Mouse (Mus musculus) thymus, postnatal 10 days (tissue): ENCODE measurements around the gene Slc15a3.

ENCODE experiments used
- DNase-seq, 2 experiments: peaks; one replicate each; pipeline ENCODE4 v3.0.0; 2021; ENCODE audit warnings: low spot score in 2 of 2

The Slc15a3 gene

DNA sequence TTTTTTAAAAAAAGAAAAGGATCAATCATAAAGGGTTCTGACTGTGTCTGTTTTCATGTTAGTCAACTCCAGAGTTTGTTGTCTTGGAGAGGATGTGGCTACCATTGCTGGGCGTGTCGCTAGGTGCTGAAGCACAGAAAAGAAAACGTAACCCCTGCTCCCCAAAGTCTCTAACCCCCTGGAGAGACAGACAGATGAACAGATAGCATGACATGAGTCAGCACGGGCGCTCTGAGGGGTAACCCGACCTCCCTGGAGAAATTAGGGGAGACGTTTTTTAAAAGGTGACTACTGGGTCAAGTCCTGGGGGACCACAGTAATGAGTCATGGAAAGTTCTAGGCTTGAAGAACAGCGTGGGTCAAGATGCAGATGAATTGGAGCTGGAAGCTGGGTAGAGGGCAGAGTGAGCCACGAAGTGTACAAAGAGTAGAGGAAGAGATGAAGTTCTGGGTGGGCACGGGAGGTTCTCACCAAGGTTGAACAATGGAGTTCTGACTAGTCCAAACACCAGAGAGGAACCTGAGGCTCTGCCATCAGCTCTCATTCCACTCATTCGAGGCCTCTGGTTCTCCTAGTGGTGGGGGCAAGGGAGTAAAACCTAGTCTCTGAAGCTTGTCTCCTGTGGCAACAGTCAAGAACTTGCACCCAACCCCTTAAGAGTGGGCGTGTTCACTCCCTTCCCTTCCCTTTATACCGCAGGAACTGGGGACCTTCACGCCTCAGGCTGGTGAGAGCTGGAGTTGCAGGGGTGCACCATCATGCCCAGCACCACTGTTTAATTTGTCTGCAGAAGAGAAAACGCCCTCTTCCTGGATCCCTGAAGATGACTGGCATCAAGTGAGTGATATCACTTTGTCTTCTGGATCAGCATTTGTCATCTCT, at the start of gene Slc15a3:
TSS of gene Slc15a3 (plus strand) at position 718 of the 883 bp plus-strand sequence.
- no peak for DNase-seq

DNA sequence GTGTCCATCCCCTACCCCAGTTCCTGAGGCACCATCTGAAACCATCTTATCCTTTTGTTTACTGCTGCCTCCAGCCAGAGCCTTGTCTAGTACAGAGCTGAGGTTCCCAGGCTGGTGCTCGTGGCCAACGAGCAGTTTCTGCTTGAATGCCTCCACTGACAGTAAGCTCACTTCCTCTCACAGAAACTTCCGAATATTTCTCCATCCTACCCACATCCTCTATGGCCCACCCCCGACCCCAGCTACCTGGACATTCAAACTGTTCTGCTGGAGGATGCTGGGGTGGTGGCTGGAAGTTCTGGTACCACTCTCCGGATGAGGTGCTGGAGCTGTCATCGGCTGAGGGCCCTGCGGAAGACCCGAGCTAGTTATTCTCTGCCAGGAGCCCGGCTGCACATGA, 49.2 kb upstream of the Slc15a3 start:
- no peak for DNase-seq

DNA sequence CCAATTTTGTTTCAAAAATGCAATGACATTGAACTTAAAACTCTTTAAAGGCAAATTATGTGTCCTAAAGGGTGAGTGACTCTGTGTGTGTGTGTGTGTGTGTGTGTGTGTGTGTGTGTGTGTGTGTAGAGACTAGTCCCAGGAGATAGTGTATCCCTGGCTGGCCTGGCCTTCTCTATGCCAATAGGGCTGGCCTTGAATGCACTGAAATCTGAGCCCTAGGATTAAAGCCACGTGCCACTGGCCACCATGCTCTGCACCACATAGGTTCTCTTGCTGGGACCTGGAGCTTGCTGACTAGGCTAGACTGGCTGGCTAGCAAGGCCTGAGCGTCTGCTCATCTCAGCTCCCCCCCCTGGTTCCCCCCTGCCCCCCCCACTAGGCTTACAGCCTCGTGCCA, 46.5 kb upstream of the Slc15a3 start:
- no peak for DNase-seq

DNA sequence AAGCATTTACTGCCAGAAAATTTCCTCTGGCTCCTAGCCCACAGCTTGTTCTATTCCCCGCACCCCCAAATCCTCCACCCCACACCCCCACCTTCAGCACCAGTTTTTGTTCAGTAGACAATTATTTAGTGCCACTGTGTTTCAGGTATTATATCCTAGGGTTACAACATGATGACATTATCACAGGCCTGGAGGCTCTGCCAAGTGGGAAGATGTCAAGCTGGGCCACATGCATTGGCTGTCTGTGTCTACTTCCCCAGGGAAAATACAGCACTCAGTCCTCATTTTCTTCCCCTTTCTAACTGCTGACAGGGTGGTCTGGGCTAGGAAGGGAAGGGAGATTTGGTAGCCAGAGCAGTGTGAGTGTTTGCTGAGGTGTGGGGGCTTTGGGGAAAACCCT, 44.6 kb upstream of the Slc15a3 start:
- DNase-seq, result no peak

DNA sequence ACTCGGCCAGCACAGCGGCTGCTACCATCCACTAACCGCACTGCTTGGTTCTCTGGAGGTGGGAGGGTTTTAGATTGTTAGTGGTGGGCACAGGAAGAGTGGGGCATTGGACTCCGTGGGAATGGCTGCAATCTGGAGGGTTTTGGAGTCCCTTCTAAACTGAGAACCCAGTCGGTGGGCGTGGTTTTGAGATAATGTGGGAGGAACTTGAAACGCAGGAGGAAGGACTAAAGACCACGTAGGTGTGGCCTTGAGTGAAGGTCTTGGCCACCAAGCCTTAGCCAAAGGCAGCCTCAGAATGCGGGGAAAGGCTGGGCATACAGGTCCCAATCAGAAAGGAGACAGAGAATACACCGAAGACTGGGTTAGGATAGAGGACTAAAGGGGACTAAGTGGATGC, 41.0 kb upstream of the Slc15a3 start:
- no peak for DNase-seq

DNA sequence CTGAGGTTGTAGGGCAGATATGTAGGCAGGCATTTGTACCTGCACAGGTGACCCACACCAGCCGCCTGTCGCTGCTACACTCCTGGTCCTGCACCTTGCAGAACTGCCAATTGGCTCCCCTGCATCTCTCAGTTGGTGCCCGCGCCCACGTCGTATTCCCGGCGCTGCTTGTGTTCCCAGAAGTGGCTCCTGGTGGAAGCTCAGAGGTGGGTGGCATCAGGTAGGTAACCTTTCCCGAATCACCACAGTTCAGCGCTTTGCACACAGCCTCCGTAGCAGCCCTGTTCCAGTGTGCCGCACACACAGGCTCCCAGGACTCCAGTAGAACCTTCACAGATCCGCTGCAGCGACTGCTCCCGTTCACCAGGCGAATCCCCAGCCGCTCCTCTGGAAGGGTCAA, 40.4 kb upstream of the Slc15a3 start:
- no peak for DNase-seq

DNA sequence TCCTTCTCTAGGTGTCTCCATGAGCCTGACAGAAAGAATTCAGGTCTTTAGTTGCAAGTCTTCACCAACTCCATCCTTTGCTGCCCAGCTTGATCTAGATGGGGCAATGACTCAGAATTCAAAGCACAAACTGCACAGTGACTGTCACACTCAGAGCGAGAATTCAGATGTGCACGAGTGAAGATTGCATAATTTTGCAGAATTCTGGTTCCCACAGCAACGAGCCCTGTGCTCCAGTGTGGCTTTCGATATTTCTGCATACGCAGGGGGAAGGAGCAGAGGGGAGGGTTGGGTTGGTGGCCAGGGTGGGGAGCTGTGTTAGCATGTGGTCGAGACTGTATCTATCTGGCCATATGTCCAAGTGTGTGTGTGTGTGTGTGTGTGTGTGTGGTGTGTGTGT, 38.5 kb upstream of the Slc15a3 start:
- no peak for DNase-seq

DNA sequence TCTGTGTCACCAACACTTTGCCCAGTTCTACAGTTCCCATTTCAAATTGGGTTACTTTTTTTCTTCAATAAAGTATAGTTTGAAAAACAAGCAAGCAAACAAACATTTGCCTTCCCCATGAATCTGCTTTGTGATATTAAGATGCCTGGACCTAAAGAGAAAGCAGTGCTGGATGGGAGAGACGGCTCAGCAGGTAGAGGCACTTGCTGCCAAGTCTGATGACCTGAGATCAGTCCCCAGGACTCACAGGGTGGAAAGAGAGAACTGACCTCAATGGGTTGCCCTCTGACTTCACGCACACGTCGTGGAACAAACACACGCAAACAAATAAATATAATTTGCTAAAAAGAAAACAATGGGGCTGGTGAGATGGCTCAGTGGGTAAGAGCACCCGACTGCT, 37.6 kb upstream of the Slc15a3 start:
- DNase-seq, result no peak

DNA sequence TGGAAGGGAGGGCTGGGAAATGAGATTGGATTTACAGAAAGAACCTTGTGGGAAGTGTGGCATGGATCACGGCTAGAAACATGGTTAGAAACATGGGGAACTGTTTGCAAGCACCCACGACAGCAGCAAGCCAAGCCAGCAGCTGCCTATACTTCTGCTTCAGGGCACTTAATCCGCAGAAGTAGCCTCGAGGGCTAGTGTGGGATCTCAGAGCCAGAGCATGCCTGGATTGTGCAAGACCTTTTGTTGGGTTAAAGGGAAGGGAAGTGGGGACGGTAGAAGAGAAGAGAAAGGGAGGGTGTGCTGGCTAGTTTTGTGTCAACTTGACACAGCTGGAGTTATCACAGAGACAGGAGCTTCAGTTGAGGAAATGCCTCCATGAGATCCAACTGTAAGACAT, 35.8 kb upstream of the Slc15a3 start:
- DNase-seq, result no peak

DNA sequence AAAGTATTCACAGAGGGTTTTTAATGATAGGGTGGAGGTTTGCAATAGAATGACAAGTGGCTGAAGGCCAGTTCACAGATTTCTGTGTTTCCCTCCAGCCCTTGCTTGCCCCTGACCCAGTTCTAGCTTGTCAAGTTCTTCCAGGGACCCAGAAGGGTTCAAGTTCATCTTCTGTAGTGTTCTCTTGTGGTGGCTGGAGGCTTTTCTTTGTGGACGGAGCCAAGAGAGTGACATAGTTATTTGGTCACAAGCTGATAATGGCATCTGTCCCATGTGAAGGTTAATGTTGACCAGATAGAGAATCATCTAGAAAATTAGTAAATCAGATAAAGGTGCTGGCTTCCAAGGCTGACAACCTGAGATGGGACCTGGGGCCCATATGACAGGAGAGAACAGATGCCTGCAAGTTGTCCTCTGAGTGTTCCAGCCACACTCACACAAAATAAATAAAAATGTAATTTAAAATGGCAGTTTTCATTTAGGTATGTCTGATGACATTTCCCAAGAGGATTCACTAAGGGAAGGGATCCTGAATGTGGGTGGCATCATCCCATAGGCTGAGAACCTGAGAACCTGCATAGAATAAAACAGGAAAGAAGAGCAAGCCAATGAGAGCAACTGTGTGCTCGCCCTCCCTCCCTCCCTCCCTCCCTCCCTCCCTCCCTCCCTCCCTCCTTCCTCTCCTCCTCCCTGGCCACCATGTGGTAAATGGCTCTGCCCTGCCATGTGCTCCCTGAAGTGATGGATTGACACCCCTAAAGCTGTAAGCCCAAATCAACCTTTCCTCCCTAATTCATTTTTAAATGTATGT, 34.5 kb upstream of the Slc15a3 start:
- DNase-seq, result no peak

DNA sequence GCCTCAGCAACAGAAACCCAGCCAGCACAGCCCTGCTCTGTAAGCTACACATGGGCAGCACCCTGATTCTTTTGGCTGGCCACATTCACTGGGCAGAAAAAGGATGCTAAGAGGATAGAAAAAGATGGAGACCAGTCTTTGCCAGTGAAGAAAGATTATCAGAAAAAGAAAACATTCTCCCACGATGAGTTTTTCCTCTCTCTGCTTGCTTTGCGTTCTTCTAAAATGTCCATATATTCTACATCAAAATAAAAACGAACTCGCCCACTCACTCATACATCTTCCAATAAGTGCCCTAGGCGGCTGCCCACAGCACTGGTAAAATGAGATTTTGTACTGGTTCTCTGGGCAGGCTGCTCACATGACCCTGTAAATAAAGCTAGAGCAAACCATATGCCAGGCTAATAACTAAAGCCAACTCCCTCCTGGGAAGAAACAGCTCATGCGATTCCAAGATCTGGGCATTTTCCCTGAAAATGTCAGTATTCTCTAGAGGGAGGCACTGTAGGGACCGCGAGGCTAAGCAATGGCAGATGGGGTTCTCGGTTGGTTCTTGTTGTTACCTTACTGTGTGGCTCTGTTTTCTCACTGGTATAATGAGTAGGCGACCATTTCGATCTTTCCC, 33.8 kb upstream of the Slc15a3 start:
- DNase-seq, result no peak

DNA sequence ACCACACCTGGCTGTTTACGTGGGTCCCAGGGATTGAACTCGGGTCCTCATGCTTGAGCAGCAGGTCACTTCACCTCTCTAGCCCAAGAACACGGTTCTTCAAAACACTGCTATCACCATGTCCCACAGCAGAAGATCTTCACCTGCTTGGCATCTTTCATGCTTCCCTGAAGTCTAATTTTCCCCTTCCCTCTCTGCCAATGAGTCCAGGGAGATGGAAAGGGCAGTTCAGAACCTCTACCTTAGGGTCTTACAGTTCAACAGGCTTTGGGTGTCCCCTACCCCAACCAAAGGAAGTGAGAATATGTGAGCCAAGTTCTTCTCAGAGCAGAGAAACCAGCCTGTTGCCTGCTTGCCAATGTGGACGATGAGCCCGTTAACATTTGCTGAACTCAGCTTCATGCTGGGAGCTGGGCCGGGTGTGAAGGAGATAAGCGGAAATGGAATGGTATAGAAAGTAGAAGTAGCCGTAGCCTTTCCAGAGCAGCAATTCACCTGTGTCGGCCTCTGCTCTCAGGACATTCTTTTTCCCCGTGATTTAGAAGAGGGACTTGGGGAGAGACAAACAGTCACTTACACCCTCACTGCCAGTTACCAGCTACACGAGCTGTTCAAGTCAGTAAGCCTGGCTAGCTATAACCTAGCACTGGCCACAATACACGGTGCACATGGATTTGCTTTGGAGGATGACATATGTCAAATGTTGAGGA, 30.8 kb upstream of the Slc15a3 start:
- no peak for DNase-seq

DNA sequence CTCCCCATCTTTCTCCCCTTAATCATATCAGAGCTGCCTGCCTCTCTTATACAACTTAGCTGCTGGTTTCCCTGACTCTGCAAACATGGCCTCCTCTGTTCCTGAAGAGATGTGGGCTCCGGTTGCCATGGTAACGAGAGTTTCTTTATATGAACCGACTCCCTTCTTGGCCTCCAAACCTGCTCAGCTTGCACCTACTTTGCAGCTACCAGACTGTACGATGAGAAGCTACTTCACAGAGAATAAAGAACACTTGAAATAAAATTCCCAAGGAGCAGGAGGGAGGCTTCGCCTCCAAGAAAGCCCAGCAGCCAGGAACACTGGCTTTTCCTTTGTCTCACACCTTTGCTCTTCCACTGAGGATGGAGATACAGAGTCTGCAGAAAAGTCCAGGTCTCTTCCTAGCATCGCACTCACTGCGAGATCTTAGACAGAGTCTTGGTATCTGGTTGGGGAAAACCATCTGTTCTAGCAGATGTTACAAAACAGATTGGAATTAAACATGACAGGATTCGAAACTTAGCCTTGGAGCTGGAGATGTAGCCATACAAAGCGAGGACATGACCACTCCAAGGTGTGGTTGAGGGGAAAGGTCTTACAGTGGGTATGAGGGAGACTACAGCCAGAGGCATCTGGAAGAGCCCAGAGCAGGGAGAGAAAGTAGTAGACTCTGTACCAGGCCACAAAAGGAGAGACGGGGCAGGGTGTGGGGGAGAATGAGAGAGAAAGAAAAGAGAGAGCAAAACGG, 29.9 kb upstream of the Slc15a3 start:
- no peak for DNase-seq

DNA sequence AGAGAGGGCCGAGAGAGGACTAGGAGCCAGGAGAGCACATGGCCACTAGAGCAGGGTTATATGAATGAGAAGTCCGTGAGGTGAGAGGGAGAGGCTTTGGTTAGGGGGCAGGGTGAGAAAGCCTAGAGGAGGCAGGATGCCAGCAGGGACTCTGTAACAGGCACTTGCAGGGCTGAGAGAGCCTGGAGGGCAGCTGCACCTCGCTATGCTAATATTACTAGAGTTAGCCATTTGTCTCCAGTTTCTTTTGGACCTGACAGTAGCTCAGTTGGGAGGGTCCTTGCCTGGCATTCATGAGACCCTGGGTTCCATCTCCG, 29.4 kb upstream of the Slc15a3 start:
- no peak for DNase-seq

DNA sequence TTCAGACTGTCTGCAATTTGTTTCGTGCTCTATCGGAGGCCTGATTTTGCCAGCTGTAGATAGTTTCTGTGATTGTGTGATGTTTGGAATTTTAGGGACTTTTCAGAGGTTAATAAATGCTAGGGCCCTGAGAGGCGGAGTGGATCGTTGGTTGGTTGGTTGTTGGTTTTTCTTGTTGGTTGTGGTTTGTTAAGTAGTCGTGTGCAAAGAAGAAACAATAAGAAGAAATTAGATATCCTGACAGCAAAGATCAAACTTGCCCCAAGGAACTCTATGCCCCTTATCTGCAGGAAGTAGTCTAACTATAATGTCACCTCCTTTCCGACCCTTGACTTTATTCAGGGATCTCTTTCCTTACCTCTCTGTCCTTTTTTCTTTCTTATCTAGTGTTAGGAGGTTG, 28.1 kb upstream of the Slc15a3 start:
- no peak for DNase-seq

DNA sequence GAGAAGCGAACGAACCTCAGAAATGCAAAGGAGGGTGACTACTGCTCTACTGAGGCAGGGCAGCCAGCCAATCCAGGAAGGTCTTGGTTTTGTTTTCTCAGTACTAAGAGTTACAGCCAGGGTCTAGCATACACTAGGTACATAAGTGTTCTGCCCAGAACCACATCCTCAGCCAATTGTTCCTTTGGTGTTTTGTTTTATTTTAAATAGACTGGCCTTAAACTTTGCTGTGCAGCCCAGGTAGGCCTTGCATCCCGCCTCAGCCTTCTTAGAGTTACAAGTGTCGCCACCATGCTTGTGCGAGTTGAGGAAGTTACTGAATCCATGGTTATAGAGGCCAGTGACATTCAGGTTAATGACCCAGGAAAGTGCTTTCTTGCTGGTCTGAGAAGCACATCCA, 26.5 kb upstream of the Slc15a3 start:
- DNase-seq, result no peak

DNA sequence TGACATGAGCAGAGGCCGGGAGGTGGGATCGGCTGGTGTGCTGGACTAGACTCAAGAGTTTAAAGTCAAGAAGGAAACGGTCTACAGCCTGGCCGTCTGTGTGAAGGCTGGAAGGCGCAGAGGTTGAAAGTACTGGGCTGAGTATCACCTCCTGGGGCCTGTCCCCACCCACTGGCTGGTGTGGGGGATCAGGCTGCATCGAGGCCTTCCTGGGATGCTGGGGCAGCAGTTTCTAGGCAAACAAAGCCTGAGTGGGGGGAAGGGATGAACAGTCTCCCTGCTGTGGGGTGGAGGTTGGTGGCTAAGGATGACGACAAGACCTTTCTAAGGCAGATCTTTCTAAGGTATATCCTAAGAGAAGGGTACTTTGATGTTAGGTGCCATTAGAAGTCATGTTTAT, 25.6 kb upstream of the Slc15a3 start:
- DNase-seq, result no peak

DNA sequence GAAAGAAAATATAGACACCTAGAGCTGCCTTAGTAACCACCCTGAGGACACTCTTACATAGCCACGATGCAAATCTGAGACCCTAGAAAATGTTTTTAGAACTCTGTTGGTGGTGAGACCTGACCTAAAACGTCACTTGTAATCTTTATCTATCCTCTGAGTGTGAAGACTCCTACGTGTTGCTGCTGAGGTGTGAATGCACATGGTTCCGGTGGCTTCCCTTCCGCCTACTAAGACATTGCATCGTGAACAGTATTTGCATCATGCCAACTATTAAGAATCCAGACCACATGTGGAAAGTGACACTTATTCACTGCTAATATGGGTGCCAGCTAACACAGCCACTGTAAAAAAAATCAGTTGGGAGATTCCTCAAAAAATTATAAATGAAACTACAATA, 23.7 kb upstream of the Slc15a3 start:
- no peak for DNase-seq

DNA sequence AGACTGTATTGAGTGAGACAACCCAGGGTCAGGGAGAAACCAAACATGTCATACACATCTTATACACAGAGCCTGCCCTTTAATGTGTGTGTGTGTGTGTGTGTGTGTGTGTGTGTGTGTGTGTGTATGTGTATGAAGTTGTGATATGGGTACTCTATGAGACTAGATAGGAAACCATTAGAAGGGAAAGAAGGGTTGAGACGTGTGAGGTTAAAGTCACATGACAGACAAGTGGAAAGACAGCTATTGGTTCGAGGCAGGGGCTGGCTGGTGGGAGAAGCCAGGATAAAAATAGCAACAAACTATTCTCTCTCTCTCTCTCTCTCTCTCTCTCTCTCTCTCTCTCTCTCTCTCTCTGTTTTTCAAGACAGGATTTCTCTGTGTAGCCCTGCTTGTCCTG, 23.1 kb upstream of the Slc15a3 start:
- DNase-seq, result no peak

DNA sequence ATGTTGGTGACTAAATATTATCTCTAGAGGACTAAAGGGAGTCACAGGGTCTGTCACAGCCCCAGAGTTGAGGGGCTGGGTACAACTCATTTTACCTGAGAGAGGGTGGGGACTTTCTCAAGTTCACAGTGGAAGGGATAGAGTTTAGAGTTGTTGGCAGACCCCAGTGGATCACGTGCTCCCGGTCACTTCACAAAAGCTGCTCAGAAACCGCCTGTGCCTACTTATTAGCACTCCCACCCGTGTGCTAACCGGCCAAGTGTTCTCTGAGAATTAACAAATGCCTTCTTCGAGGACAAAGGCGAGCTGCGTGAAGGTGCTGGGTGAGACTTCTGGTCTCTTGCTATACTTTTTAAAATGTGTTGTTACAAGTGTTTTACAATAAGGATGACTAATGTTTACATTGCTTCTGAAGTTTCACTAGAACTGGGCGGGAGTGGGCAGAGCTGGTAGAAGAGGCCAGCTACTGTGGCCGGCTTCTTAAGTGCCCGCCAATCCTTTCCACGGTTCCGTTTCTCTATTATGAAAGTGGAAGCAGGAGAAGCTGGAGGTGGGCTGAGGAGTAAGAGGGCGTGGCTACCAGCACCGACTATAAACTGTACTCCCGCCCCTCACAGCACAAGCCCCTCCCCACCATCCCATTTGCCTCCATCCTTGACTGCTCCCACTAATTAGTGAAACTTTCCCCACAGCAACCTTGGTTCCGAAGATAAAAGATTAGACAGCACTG, 21.1 kb upstream of the Slc15a3 start:
- DNase-seq, result no peak

DNA sequence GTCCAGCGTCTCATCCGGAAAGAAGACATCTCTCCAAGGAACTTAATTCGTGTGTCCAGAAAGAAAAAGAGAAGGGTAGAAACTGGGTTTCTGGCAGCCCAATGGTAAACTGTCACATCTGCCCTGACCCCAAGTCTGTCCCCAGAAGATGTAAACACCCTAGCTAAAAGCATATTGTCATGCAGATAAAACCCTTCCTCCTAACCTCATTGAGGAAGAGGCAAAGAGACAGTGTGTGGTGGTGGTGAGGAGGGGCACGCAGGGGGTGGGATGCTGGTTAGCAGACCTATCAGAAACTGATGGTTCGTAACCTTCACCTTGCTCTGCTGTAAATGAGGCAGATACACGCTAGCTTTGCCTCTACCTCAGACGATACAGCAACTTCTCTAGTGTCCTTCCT, 18.2 kb upstream of the Slc15a3 start:
- no peak for DNase-seq
